Comparison of ENCODE assay signal across 8 mouse cellular contexts in the genomic region with DNA sequence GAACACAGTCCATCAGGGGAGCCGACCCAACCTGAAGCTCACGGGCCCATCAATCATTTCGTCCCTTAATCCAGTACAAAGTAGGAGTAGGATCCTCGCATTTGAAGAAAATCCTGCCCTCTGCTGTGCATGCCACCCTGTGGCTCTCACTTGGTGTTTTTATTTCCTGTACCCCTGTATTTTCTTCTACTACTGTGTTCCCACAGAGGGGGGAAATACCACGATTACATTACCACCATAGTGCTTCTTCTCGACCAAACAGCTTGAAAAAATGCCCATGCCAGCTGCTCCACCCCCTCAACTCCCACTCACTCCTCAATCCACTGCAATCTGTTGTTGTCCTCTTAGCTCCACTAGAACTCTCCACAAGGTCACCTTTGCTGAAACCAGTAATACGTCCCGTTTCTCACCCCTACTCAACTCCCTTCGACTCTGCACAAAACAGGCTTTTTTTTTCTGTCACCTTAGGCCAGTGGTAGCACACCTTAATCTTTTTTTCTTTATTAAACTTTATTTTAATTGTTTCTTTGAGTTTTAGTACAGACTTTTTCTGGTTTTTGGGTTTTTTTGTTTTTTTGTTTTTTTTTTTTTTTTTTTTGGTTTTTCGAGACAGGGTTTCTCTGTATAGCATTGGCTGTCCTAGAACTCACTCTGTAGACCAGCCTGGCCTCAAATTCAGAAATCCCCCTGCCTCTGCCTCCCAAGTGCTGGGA. TPM values are rescaled to one million over a fixed set of nuclear protein-coding genes. Genes with fewer than 3 reads are reported as not detected.
DNase-seq lines count a peak whose midpoint lies in the region; ATAC-seq lines count a peak whose summit lies in the region.

No protein-coding gene starts in this region.

- 89% methylated on average over 10 of the region's 10 CpGs for WGBS in forebrain, embryonic 11.5 days
- 87% methylated on average over 10 of the region's 10 CpGs for WGBS in limb, embryonic 15.5 days
- 75% methylated on average over 10 of the region's 10 CpGs for WGBS in stomach, embryonic 16.5 days

- H3K9me3 ChIP-seq in megakaryocyte, embryonic 14.5 days: no peaks in the 10 kb centered on the region
- H3K9me3 ChIP-seq in forebrain, embryonic 11.5 days (ENCODE audit: control insufficient read depth, low read length): no peaks in the 10 kb centered on the region
- H3K9me3 ChIP-seq in limb, embryonic 15.5 days: no peaks in the 10 kb centered on the region
- H3K9me3 ChIP-seq in stomach, embryonic 16.5 days (replicated peaks; ENCODE audit: control insufficient read depth, low read length): no peaks in the 10 kb centered on the region

- DNase-seq in embryo, embryonic 10 days (ENCODE audit: low spot score): peak; percentile 28
- DNase-seq in embryo, embryonic 9.5 days (ENCODE audit: extremely low spot score): no peak
- DNase-seq in forebrain, embryonic 11.5 days (ENCODE audit: low spot score): no peak
- no peak for DNase-seq in gastrocnemius, adult 8-10 months (ENCODE audit: low spot score in 2 of 2)

- H3K36me3 ChIP-seq in megakaryocyte, embryonic 14.5 days (replicated peaks; ENCODE audit: low read length): peaks cover 24% of the 10 kb centered on the region
- H3K36me3 ChIP-seq in forebrain, embryonic 11.5 days (ENCODE audit: control insufficient read depth, insufficient read depth, low read length): peaks cover 10% of the 10 kb centered on the region; the same call in 1 of the 2 replicates
- peaks cover 21% of the 10 kb centered on the region for H3K36me3 ChIP-seq in limb, embryonic 15.5 days
- H3K36me3 ChIP-seq in stomach, embryonic 16.5 days (ENCODE audit: control insufficient read depth, insufficient read depth, low read length): peaks cover 8% of the 10 kb centered on the region; the same call in 1 of the 2 replicates

- H3K4me1 ChIP-seq in megakaryocyte, embryonic 14.5 days: peaks cover 34% of the 10 kb centered on the region
- H3K4me1 ChIP-seq in forebrain, embryonic 11.5 days (replicated peaks; ENCODE audit: control insufficient read depth, insufficient read depth, low read length): no peaks in the 10 kb centered on the region
- H3K4me1 ChIP-seq in limb, embryonic 15.5 days: peaks cover 12% of the 10 kb centered on the region
- peaks cover 3% of the 10 kb centered on the region; the same call in 1 of the 2 replicates for H3K4me1 ChIP-seq in stomach, embryonic 16.5 days (ENCODE audit: control insufficient read depth, insufficient read depth, low read length)

- H3K27me3 ChIP-seq in megakaryocyte, embryonic 14.5 days (replicated peaks): peaks cover 2% of the 10 kb centered on the region
- no peaks in the 10 kb centered on the region for H3K27me3 ChIP-seq in forebrain, embryonic 11.5 days (ENCODE audit: control insufficient read depth, insufficient read depth, low read length)
- H3K27me3 ChIP-seq in limb, embryonic 15.5 days: no peaks in the 10 kb centered on the region
- H3K27me3 ChIP-seq in stomach, embryonic 16.5 days (ENCODE audit: control insufficient read depth, insufficient read depth, low read length): no peaks in the 10 kb centered on the region

- peak overlapping the region; percentile 79; the same call in 1 of the 2 replicates for H3K4me2 ChIP-seq in forebrain, embryonic 11.5 days (ENCODE audit: low read depth, low read length, severe bottlenecking)
- H3K4me2 ChIP-seq in limb, embryonic 15.5 days: peak overlapping the region; percentile 55
- peak overlapping the region; percentile 52; the same call in 1 of the 2 replicates for H3K4me2 ChIP-seq in stomach, embryonic 16.5 days (ENCODE audit: low read depth, low read length)

- H3K9ac ChIP-seq in forebrain, embryonic 11.5 days (ENCODE audit: low read length): no peak overlapping the region
- H3K9ac ChIP-seq in limb, embryonic 15.5 days: no peak overlapping the region
- H3K9ac ChIP-seq in stomach, embryonic 16.5 days (ENCODE audit: low read length): peak overlapping the region; percentile 40; the same call in 1 of the 2 replicates

- H3K4me3 ChIP-seq in megakaryocyte, embryonic 14.5 days (replicated peaks): peak overlapping the region; percentile 99
- no peak overlapping the region; the same call in 1 of the 2 replicates for H3K4me3 ChIP-seq in forebrain, embryonic 11.5 days (ENCODE audit: low read depth, low read length)
- H3K4me3 ChIP-seq in limb, embryonic 15.5 days: peak overlapping the region; percentile 61; the same call in 1 of the 2 replicates
- H3K4me3 ChIP-seq in stomach, embryonic 16.5 days (replicated peaks; ENCODE audit: low read length): no peak overlapping the region; the same call in 1 of the 2 replicates

- ATAC-seq in megakaryocyte, adult 5-6 weeks (ENCODE audit: poor library complexity, severe bottlenecking): no peak
- peak; percentile 11; the same call in 1 of the 2 replicates for ATAC-seq in forebrain, embryonic 11.5 days (replicated peaks; ENCODE audit: low FRiP score)
- ATAC-seq in limb, embryonic 15.5 days (ENCODE audit: insufficient number of reproducible peaks, low FRiP score, low TSS enrichment, low read depth): no peak
- no peak for ATAC-seq in stomach, embryonic 16.5 days (ENCODE audit: insufficient read depth, low FRiP score)

- H3K27ac ChIP-seq in forebrain, embryonic 11.5 days (ENCODE audit: low read depth, low read length): peak overlapping the region; percentile 99
- peak overlapping the region; percentile 100 for H3K27ac ChIP-seq in limb, embryonic 15.5 days
- H3K27ac ChIP-seq in stomach, embryonic 16.5 days (ENCODE audit: low read length): peak overlapping the region; percentile 100

RNA-seq across cellular contexts. Expression of a gene that starts 0.9 kb away (rescaled TPM):
- polyA plus RNA-seq in megakaryocyte, embryonic 14.5 days (2012; ENCODE audit: insufficient read depth, low replicate concordance): 187 and 368 TPM in 2 replicates
- total RNA-seq in megakaryocyte, adult 5-6 weeks (2015): 507 and 587 TPM in 2 replicates
- total RNA-seq in megakaryocyte, adult 5-6 weeks (2017): 367 and 413 TPM in 2 replicates
- polyA plus RNA-seq in forebrain, embryonic 11.5 days (2014; fragmentation: Nextera tagmentation; extraction: Ambion mirVana): 1,384 and 1,509 TPM in 2 replicates
- polyA plus RNA-seq in limb, embryonic 15.5 days (2015; fragmentation: Nextera tagmentation; extraction: Ambion mirVana): 765 and 837 TPM in 2 replicates
- 687 and 737 TPM in 2 replicates for polyA plus RNA-seq in stomach, embryonic 16.5 days (2015; fragmentation: Nextera tagmentation; extraction: Ambion mirVana)
- total RNA-seq in gastrocnemius, adult 8-10 months (2022): 100 to 1,000 TPM; 138 to 163 (median 141) TPM

RNA-seq across cellular contexts. Expression of a gene that starts 22.8 kb away (rescaled TPM):
- polyA plus RNA-seq in megakaryocyte, embryonic 14.5 days (2012; ENCODE audit: insufficient read depth, low replicate concordance): 334 and 807 TPM in 2 replicates
- total RNA-seq in megakaryocyte, adult 5-6 weeks (2015): 211 and 220 TPM in 2 replicates
- total RNA-seq in megakaryocyte, adult 5-6 weeks (2017): 181 and 183 TPM in 2 replicates
- polyA plus RNA-seq in forebrain, embryonic 11.5 days (2014; fragmentation: Nextera tagmentation; extraction: Ambion mirVana): 961 and 989 TPM in 2 replicates
- polyA plus RNA-seq in limb, embryonic 15.5 days (2015; fragmentation: Nextera tagmentation; extraction: Ambion mirVana): 495 and 589 TPM in 2 replicates
- polyA plus RNA-seq in stomach, embryonic 16.5 days (2015; fragmentation: Nextera tagmentation; extraction: Ambion mirVana): 454 and 457 TPM in 2 replicates
- 10 to 100 TPM; 64.3 to 70.0 (median 66.3) TPM for total RNA-seq in gastrocnemius, adult 8-10 months (2022)

RNA-seq across cellular contexts. Expression of a gene that starts 27.2 kb away (rescaled TPM):
- 6.6 and 12.0 TPM in 2 replicates for polyA plus RNA-seq in megakaryocyte, embryonic 14.5 days (2012; ENCODE audit: insufficient read depth, low replicate concordance)
- total RNA-seq in megakaryocyte, adult 5-6 weeks (2015): 52.2 and 59.7 TPM in 2 replicates
- total RNA-seq in megakaryocyte, adult 5-6 weeks (2017): 59.5 and 59.9 TPM in 2 replicates
- 236 and 245 TPM in 2 replicates for polyA plus RNA-seq in forebrain, embryonic 11.5 days (2014; fragmentation: Nextera tagmentation; extraction: Ambion mirVana)
- polyA plus RNA-seq in limb, embryonic 15.5 days (2015; fragmentation: Nextera tagmentation; extraction: Ambion mirVana): 140 and 146 TPM in 2 replicates
- polyA plus RNA-seq in stomach, embryonic 16.5 days (2015; fragmentation: Nextera tagmentation; extraction: Ambion mirVana): 138 and 141 TPM in 2 replicates
- 10 to 100 TPM; 16.6 to 21.7 (median 20.9) TPM for total RNA-seq in gastrocnemius, adult 8-10 months (2022)

RNA-seq across cellular contexts. Expression of a gene that starts 45.4 kb away (rescaled TPM):
- 84.5 and 173 TPM in 2 replicates for polyA plus RNA-seq in megakaryocyte, embryonic 14.5 days (2012; ENCODE audit: insufficient read depth, low replicate concordance)
- total RNA-seq in megakaryocyte, adult 5-6 weeks (2015): 80.9 and 84.8 TPM in 2 replicates
- 104 and 113 TPM in 2 replicates for total RNA-seq in megakaryocyte, adult 5-6 weeks (2017)
- polyA plus RNA-seq in forebrain, embryonic 11.5 days (2014; fragmentation: Nextera tagmentation; extraction: Ambion mirVana): 72.6 and 78.5 TPM in 2 replicates
- polyA plus RNA-seq in limb, embryonic 15.5 days (2015; fragmentation: Nextera tagmentation; extraction: Ambion mirVana): 81.6 and 82.1 TPM in 2 replicates
- 112 and 113 TPM in 2 replicates for polyA plus RNA-seq in stomach, embryonic 16.5 days (2015; fragmentation: Nextera tagmentation; extraction: Ambion mirVana)
- total RNA-seq in gastrocnemius, adult 8-10 months (2022): 1 to 10 TPM; 5.4 to 7.4 (median 6.6) TPM

Comparison
In these comparisons a context has a peak if more than half of its experiments do, and no peak if none do; other contexts are left out.
1. H3K4me3 ChIP-seq: peak in megakaryocyte, embryonic 14.5 days (single experiment) and limb, embryonic 15.5 days (single experiment); none in forebrain, embryonic 11.5 days (single experiment) and stomach, embryonic 16.5 days (single experiment).
2. RNA of a gene that starts 27.2 kb away (polyA plus RNA-seq): 236 to 245 TPM in forebrain, embryonic 11.5 days, 140 to 146 TPM in limb, embryonic 15.5 days and 138 to 141 TPM in stomach, embryonic 16.5 days; 6.6 to 12.0 TPM in megakaryocyte, embryonic 14.5 days; every median in the first group is over 10 times any median in the second.
3. Peak in every context shown above with its lines, with median percentiles within 50 percentile points of each other: H3K27ac ChIP-seq and H3K4me2 ChIP-seq.